Mouse (Mus musculus) forebrain, embryonic 15.5 days (tissue): ENCODE data around the gene Gm47995. TPM values are rescaled to one million over a fixed set of nuclear protein-coding genes. Genes with fewer than 3 reads are reported as not detected.

Source experiments
- ATAC-seq: fragments of 200-750 bp; cut with Nextera tagmentation; replicated peaks from 2 replicates; pipeline ENCODE4 v1.8.0; 2017; ENCODE audit warnings: mild to moderate bottlenecking, moderate TSS enrichment, moderate library complexity
- H3K27ac ChIP-seq: fragments of 300-500 bp; sonication (generic); replicated peaks from 2 replicates; pipeline ENCODE4 v1.5.1; 2015; ENCODE audit warnings: mild to moderate bottlenecking, inconsistent platforms
- H3K27me3 ChIP-seq: fragments of 300-500 bp; sonication (generic); 2 replicates; pipeline ENCODE4 v1.6.1; 2015; ENCODE audit warnings: inconsistent platforms
- H3K36me3 ChIP-seq: fragments of 300-500 bp; sonication (generic); 2 replicates; pipeline ENCODE4 v1.6.1; 2015; ENCODE audit warnings: mild to moderate bottlenecking, inconsistent platforms
- H3K4me1 ChIP-seq: fragments of 300-500 bp; sonication (generic); 2 replicates; pipeline ENCODE4 v1.6.1; 2015; ENCODE audit warnings: inconsistent platforms
- H3K4me2 ChIP-seq: fragments of 300-500 bp; sonication (generic); replicated peaks from 2 replicates; pipeline ENCODE4 v1.6.1; 2015; ENCODE audit warnings: mild to moderate bottlenecking, inconsistent platforms
- H3K4me3 ChIP-seq: fragments of 300-500 bp; sonication (generic); 2 replicates; pipeline ENCODE4 v1.5.1; 2015; ENCODE audit warnings: mild to moderate bottlenecking, inconsistent platforms
- H3K9ac ChIP-seq: fragments of 300-500 bp; sonication (generic); replicated peaks from 2 replicates; pipeline ENCODE4 v1.6.1; 2015; ENCODE audit warnings: mild to moderate bottlenecking, inconsistent platforms
- H3K9me3 ChIP-seq: fragments of 300-500 bp; sonication (generic); 2 replicates; pipeline ENCODE4 v1.6.1; 2016; ENCODE audit warnings: inconsistent platforms
- WGBS: fragments of 180-500 bp; shearing (Covaris S2); methylation state at CpG from one replicate; pipeline ENCODE4 v1.1.7; 2015; ENCODE audit warnings: mixed read lengths; 5-methylcytosine and 5-hydroxymethylcytosine counted together
- polyA plus RNA-seq: library from polyadenylated mRNA; unstranded; fragments of >200 nt; fragmentation: Nextera tagmentation; extraction: Ambion mirVana; gene quantifications from 2 replicates; pipeline ENCODE4 v1.2.1, GENCODE M21; 2015

Gm47995 gene
- polyA plus RNA-seq, 1 experiment from 2014 or later: not detected

GRCm38 (mm10) chr1:151219045-151219444 lies 20.8 kb downstream of the Gm47995 start:
- no peaks in the 10 kb centered on the region for H3K4me1 ChIP-seq
- WGBS: 91% methylated on average over 5 of the region's 5 CpGs
- no peaks in the 10 kb centered on the region for H3K27me3 ChIP-seq

DNA sequence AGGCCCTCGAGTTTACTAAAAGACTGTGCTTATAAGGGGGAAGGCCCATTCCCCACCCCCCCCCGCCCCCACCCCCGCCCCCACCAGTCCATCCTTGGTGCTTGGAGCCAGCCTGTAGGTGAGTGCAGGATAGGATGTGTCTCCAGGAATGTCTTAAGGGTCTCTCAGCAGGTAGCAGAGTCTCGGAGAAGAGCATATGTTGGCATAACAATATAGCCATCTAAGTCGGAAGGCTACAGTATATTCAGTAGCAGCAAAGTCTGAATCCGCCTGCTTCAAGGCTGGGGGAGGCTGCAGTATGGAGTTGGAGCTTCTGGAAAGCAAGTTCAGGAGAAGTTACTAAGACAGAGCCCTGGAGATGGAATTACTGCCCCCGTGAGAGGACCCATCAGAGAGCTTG lies 21.9 kb downstream of the Gm47995 start:
- no peak overlapping the region for H3K9ac ChIP-seq
- H3K4me1 ChIP-seq: no peaks in the 10 kb centered on the region
- H3K4me2 ChIP-seq: no peak overlapping the region
- 72% methylated on average over 7 of the region's 7 CpGs for WGBS
- H3K27ac ChIP-seq: no peak overlapping the region
- H3K4me3 ChIP-seq: no peak overlapping the region
- no peak for ATAC-seq
- H3K36me3 ChIP-seq: no peaks in the 10 kb centered on the region
- no peaks in the 10 kb centered on the region for H3K9me3 ChIP-seq
- H3K27me3 ChIP-seq: no peaks in the 10 kb centered on the region

More at GRCm38 (mm10) chr1:151219045-151219444, 20.8 kb downstream of the Gm47995 start:
- Histone ChIP-seq H3K9me3 (no peaks in the 10 kb centered on the region), H3K9ac (no peak overlapping the region), H3K36me3 (no peaks in the 10 kb centered on the region), H3K27ac (no peak overlapping the region), H3K4me2 (no peak overlapping the region), H3K4me3 (no peak overlapping the region)
- no peak for ATAC-seq

- Histone ChIP-seq H3K36me3 (no peaks in the 10 kb centered on the region), H3K9me3 (no peaks in the 10 kb centered on the region), H3K4me2 (no peak overlapping the region), H3K4me3 (no peak overlapping the region), H3K4me1 (no peaks in the 10 kb centered on the region), H3K27me3 (no peaks in the 10 kb centered on the region), H3K9ac (no peak overlapping the region), H3K27ac (no peak overlapping the region)
- WGBS: 87% methylated on average over 10 of the region's 10 CpGs
- ATAC-seq: no peak
Measured at GRCm38 (mm10) chr1:151222561-151223267, 24.5 kb downstream of the Gm47995 start.

DNA sequence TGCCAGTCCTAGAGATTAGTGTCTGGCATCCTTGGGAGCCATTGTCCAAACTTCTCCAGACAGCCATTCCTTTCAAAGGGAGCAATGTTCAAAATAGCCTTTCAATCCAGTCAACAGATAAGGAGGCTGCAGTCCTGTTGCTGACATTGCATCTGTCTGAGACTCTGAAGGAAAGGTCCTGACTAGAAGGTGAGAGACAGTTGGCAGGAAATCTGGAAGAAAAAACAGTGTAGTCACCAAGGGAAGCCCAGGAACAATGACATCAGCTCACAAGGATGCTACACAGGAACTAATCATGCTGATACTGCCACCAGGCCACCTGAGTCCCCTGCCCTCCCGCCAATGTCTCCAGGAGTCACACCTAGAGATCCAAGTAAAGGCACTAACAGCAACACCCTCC lies 25.1 kb downstream of the Gm47995 start:
- H3K9me3 ChIP-seq: no peaks in the 10 kb centered on the region
- no peak overlapping the region for H3K4me3 ChIP-seq
- no peaks in the 10 kb centered on the region for H3K4me1 ChIP-seq
- H3K36me3 ChIP-seq: no peaks in the 10 kb centered on the region
- no peak for ATAC-seq
- no peaks in the 10 kb centered on the region for H3K27me3 ChIP-seq
- H3K4me2 ChIP-seq: no peak overlapping the region
- no peak overlapping the region for H3K27ac ChIP-seq
- WGBS: 83% methylated on average over 1 of the region's 1 CpGs
- no peak overlapping the region for H3K9ac ChIP-seq

DNA sequence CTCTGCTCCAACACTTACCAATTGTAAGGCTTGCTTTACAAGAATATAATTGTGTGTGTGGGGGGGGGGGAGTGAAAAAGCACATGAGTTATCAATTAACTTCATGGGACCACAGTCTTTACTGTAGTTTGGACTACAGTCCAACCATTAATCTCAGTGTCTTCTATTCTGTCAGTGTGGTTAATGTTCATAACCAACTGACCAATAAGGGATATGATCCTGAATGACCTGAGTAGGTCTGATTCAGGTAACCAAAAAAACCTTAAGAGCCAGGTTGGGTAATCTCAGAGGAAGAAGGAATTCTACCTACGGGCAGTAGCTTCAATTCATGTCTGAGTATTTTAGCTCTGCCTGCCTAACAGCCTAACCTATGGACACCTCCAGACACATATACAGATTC lies 26.3 kb downstream of the Gm47995 start:
- Histone ChIP-seq H3K36me3 (no peaks in the 10 kb centered on the region), H3K4me3 (no peak overlapping the region), H3K4me2 (no peak overlapping the region), H3K9ac (no peak overlapping the region), H3K9me3 (no peaks in the 10 kb centered on the region), H3K4me1 (no peaks in the 10 kb centered on the region), H3K27ac (no peak overlapping the region), H3K27me3 (no peaks in the 10 kb centered on the region)
- 91% methylated on average over 1 of the region's 1 CpGs for WGBS
- no peak for ATAC-seq

- Histone ChIP-seq H3K4me1 (no peaks in the 10 kb centered on the region), H3K9ac (no peak overlapping the region), H3K27me3 (no peaks in the 10 kb centered on the region), H3K4me2 (no peak overlapping the region), H3K36me3 (no peaks in the 10 kb centered on the region), H3K9me3 (no peaks in the 10 kb centered on the region), H3K27ac (no peak overlapping the region), H3K4me3 (no peak overlapping the region)
- ATAC-seq: no peak
- WGBS: 88% methylated on average over 8 of the region's 8 CpGs
Measured at GRCm38 (mm10) chr1:151227506-151227905, 29.3 kb downstream of the Gm47995 start.

DNA sequence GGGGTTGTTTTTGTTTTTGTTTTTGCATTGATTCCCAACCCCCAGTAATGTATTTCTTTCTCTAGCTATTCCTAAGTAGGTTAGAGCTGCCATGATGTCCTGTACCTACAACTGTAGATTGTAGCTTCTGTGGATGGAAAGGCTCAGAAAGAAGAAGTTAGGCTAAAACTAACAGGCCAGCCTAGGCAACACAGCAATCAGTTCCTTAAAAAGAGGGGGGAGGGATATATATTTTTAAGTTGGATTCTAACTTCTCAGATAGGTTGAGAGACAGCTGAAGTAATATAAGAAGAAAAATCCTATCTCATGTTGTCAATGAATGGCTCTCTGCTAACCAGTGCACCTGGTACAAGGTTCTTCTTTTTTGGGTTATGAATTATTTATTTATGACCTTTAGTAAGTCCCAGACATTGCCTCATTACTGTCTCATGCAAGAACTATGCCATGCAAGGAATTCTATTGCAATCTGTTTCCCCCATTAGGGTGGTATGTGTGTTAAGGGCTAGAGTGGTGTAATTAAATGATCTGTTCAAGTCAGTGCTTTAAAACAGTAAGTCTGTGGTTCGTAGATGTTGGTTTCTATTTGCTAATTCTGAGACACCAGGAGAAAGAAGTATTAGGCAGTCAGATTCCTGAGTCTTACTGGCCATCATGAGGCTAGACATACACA lies 30.2 kb downstream of the Gm47995 start:
- H3K4me2 ChIP-seq: no peak overlapping the region
- H3K9me3 ChIP-seq: no peaks in the 10 kb centered on the region
- no peaks in the 10 kb centered on the region for H3K4me1 ChIP-seq
- no peaks in the 10 kb centered on the region for H3K36me3 ChIP-seq
- H3K27me3 ChIP-seq: no peaks in the 10 kb centered on the region
- H3K27ac ChIP-seq: no peak overlapping the region
- 56% methylated on average over 1 of the region's 1 CpGs for WGBS
- H3K9ac ChIP-seq: no peak overlapping the region
- H3K4me3 ChIP-seq: no peak overlapping the region
- no peak for ATAC-seq

DNA sequence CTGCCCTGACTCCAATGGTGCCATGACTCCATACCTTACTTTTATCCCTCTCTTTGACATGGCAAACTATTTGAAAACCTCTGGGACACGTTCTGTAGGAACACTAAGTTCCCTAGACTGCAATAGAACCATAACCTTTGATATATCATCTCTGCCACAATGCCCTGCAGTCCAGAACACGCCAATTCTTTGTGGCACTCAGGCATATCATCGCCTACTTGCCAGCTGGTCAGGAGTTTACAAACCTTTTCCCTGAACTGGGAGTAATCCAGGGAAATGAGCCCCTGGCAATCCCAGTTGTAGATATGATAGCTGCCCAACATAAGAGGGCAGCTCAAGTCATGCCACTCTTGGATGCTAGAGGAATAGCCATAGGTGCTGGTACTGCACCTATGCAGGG lies 34.1 kb downstream of the Gm47995 start:
- Histone ChIP-seq H3K4me2 (no peak overlapping the region), H3K4me3 (no peak overlapping the region), H3K9ac (no peak overlapping the region), H3K27ac (no peak overlapping the region), H3K9me3 (no peaks in the 10 kb centered on the region), H3K4me1 (no peaks in the 10 kb centered on the region), H3K36me3 (no peaks in the 10 kb centered on the region), H3K27me3 (no peaks in the 10 kb centered on the region)
- WGBS: 78% methylated on average over 3 of the region's 3 CpGs
- ATAC-seq: no peak

GRCm38 (mm10) chr1:151233756-151234155 lies 35.5 kb downstream of the Gm47995 start:
- no peak overlapping the region for H3K4me3 ChIP-seq
- no peak for ATAC-seq
- H3K27me3 ChIP-seq: no peaks in the 10 kb centered on the region
- WGBS: 94% methylated on average over 3 of the region's 3 CpGs
- H3K4me1 ChIP-seq: no peaks in the 10 kb centered on the region
- no peak overlapping the region for H3K4me2 ChIP-seq
- H3K36me3 ChIP-seq: no peaks in the 10 kb centered on the region
- no peak overlapping the region for H3K9ac ChIP-seq
- H3K9me3 ChIP-seq: no peaks in the 10 kb centered on the region
- no peak overlapping the region for H3K27ac ChIP-seq

- Histone ChIP-seq H3K9ac (no peak overlapping the region), H3K4me3 (no peak overlapping the region), H3K9me3 (0 out of 2 replicates have a peak, but pooled peaks cover 4% of the 10 kb centered on the region), H3K27me3 (no peaks in the 10 kb centered on the region), H3K27ac (no peak overlapping the region), H3K4me1 (no peaks in the 10 kb centered on the region), H3K36me3 (no peaks in the 10 kb centered on the region), H3K4me2 (no peak overlapping the region)
- 10% methylated on average over 2 of the region's 2 CpGs for WGBS
- no peak for ATAC-seq
Measured at GRCm38 (mm10) chr1:151235574-151235973, 37.3 kb downstream of the Gm47995 start.

DNA sequence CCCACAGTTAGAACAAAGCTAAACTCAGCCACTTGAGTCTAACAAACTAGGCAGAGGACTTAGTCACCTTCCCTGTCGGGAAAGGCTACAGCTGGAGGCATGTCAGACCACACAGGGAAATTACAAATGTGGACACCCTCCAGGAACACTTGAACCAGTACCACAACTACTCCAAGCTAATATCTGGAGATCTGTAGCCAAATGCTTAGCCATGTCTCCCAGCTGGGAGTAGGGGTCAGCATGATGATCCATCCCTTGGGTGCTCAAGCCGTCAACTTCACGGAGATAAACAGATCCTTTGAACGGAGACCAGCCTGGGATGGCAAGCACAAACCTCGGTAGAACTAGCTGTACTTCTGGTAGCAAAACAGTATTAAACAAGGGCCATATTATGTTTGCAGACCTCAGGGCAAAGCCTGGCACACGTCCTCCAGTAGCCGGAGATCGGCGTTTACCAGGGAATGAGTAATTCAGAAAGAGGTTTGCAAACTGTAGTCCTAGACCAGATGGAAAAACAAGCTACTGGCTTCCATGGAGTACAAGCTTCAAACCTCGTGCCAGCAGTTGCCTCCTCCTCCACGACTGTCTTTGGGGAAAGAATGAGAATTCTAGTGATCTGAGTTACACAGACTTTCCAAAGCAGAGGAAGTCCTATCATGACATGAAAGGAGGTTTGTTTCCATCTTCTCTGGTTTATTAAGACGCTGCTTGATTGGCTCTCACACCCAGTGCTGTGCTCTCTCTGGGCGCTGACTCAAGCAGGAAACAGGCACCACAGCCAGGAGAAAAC lies 38.1 kb downstream of the Gm47995 start:
- no peak for ATAC-seq
- Histone ChIP-seq H3K27me3 (no peaks in the 10 kb centered on the region), H3K9ac (no peak overlapping the region), H3K4me1 (no peaks in the 10 kb centered on the region), H3K27ac (no peak overlapping the region), H3K9me3 (0 out of 2 replicates have a peak, but pooled peaks cover 4% of the 10 kb centered on the region), H3K4me3 (no peak overlapping the region), H3K36me3 (no peaks in the 10 kb centered on the region), H3K4me2 (no peak overlapping the region)
- 73% methylated on average over 13 of the region's 13 CpGs for WGBS

GRCm38 (mm10) chr1:151237780-151238179 lies 39.5 kb downstream of the Gm47995 start:
- no peaks in the 10 kb centered on the region for H3K27me3 ChIP-seq
- ATAC-seq: no peak
- H3K27ac ChIP-seq: no peak overlapping the region
- no peaks in the 10 kb centered on the region for H3K4me1 ChIP-seq
- WGBS: 90% methylated on average over 3 of the region's 3 CpGs
- H3K36me3 ChIP-seq: no peaks in the 10 kb centered on the region
- H3K9me3 ChIP-seq: 0 out of 2 replicates have a peak, but pooled peaks cover 4% of the 10 kb centered on the region
- no peak overlapping the region for H3K4me3 ChIP-seq
- no peak overlapping the region for H3K4me2 ChIP-seq
- H3K9ac ChIP-seq: no peak overlapping the region
